Mouse (Mus musculus): ENCODE measurements around the gene Ssr3. TPM values are rescaled to one million over a fixed set of nuclear protein-coding genes. Genes with fewer than 3 reads are reported as not detected.

Ssr3 gene
- polyA plus RNA-seq, 1 experiment from 2014 or later = 308 TPM

- 0 out of 2 replicates have a peak, but pooled peaks have one; percentile 35 for ATAC-seq (ENCODE audit: insufficient number of reproducible peaks, low FRiP score, low TSS enrichment, low read depth)
- Histone ChIP-seq H3K4me3 (ENCODE audit: low read depth, low read length) (no peak overlapping the region), H3K36me3 (ENCODE audit: control insufficient read depth, insufficient read depth, low read length) (no peaks in the 10 kb centered on the region), H3K27me3 (ENCODE audit: control insufficient read depth, insufficient read depth, low read length) (no peaks in the 10 kb centered on the region), H3K4me2 (ENCODE audit: low read depth, severe bottlenecking) (no peak overlapping the region), H3K9me3 (ENCODE audit: control insufficient read depth, low read length) (no peaks in the 10 kb centered on the region), H3K27ac (replicated peaks; ENCODE audit: low read depth, low read length) (no peak overlapping the region), H3K4me1 (ENCODE audit: control insufficient read depth, insufficient read depth, low read length) (no peaks in the 10 kb centered on the region), H3K9ac (ENCODE audit: low read length) (0 out of 2 replicates have a peak overlapping the region, but pooled peaks have one; percentile 12)
- 51% methylated on average over 4 of the region's 4 CpGs for WGBS
- no peak for DNase-seq (ENCODE audit: low spot score)
Observed at GRCm38 (mm10) chr3:65352278-65353127, 39.9 kb downstream of the Ssr3 start.

DNA sequence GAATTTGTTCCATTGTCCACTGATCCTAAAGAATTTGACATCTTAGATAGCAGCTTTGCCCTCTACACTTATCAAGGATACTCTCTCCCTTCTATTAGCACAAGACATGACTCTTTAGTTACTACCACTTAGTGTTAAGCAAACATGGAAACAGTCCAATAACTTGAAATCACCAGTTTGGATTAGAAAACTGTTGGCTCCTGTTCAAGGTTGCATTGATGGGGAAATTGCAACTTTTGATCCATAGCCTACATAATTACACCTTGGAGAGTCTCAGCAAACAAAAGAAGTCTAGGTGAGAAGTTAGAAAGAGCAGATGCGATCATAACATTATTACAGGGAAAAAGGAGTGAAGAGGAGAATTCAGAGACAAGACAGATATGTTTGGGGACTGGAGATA is 46.2 kb downstream of the Ssr3 start:
- no peak overlapping the region for H3K4me2 ChIP-seq (ENCODE audit: low read depth, severe bottlenecking)
- no peak overlapping the region for H3K9ac ChIP-seq (ENCODE audit: low read length)
- H3K4me3 ChIP-seq (ENCODE audit: low read depth, low read length) = no peak overlapping the region
- no peak overlapping the region for H3K27ac ChIP-seq (replicated peaks; ENCODE audit: low read depth, low read length)
- no peaks in the 10 kb centered on the region for H3K27me3 ChIP-seq (ENCODE audit: control insufficient read depth, insufficient read depth, low read length)
- DNase-seq (ENCODE audit: low spot score) (no peak), ATAC-seq (ENCODE audit: insufficient number of reproducible peaks, low FRiP score, low TSS enrichment, low read depth) (no peak)
- WGBS = 97% methylated on average over 1 of the region's 1 CpGs
- H3K36me3 ChIP-seq (ENCODE audit: control insufficient read depth, insufficient read depth, low read length) = no peaks in the 10 kb centered on the region
- no peaks in the 10 kb centered on the region for H3K4me1 ChIP-seq (ENCODE audit: control insufficient read depth, insufficient read depth, low read length)
- H3K9me3 ChIP-seq (ENCODE audit: control insufficient read depth, low read length) = no peaks in the 10 kb centered on the region

- WGBS = 74% methylated on average over 5 of the region's 5 CpGs
- Histone ChIP-seq H3K27me3 (ENCODE audit: control insufficient read depth, insufficient read depth, low read length) (no peaks in the 10 kb centered on the region), H3K9me3 (ENCODE audit: control insufficient read depth, low read length) (no peaks in the 10 kb centered on the region), H3K9ac (ENCODE audit: low read length) (no peak overlapping the region), H3K4me1 (ENCODE audit: control insufficient read depth, insufficient read depth, low read length) (no peaks in the 10 kb centered on the region), H3K4me2 (ENCODE audit: low read depth, severe bottlenecking) (no peak overlapping the region), H3K4me3 (ENCODE audit: low read depth, low read length) (no peak overlapping the region), H3K36me3 (ENCODE audit: control insufficient read depth, insufficient read depth, low read length) (no peaks in the 10 kb centered on the region), H3K27ac (replicated peaks; ENCODE audit: low read depth, low read length) (no peak overlapping the region)
- DNase-seq (ENCODE audit: low spot score) = no peak
- ATAC-seq (ENCODE audit: insufficient number of reproducible peaks, low FRiP score, low TSS enrichment, low read depth) = no peak
Observed at GRCm38 (mm10) chr3:65340173-65340951, 52.1 kb downstream of the Ssr3 start.

DNA sequence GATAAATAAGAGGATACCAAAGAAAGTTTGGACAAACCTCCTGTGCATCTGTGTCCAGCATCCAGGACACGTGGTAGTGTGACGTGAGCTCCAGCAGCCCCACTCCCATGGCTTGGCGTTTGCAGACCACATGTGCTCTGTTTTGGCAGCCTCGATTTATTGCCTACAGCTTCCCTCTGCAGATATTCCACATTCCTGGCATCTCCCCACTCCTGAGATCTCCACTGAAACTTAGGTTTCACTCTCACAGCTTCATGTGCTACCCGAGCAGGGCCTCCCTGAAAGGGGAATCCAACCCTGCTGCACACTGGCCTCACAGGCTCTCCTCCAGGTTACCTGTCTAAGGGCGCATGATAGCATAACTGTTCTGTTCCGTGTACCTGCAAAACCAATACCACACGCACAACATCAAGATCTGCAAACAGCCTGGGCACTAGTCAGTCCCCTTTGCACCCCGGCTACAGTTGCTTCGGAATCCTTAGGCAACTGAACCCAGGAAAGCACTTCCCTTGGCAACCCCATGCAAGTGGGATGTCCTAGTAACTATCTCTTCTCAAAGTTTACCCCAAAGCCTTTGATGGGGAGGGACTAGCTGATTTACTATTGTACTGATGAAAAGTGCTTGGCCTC is 54.5 kb downstream of the Ssr3 start:
- Histone ChIP-seq H3K36me3 (ENCODE audit: control insufficient read depth, insufficient read depth, low read length) (no peaks in the 10 kb centered on the region), H3K27me3 (ENCODE audit: control insufficient read depth, insufficient read depth, low read length) (no peaks in the 10 kb centered on the region), H3K4me3 (ENCODE audit: low read depth, low read length) (no peak overlapping the region), H3K27ac (replicated peaks; ENCODE audit: low read depth, low read length) (no peak overlapping the region), H3K4me1 (ENCODE audit: control insufficient read depth, insufficient read depth, low read length) (no peaks in the 10 kb centered on the region), H3K9ac (ENCODE audit: low read length) (no peak overlapping the region), H3K4me2 (ENCODE audit: low read depth, severe bottlenecking) (no peak overlapping the region), H3K9me3 (ENCODE audit: control insufficient read depth, low read length) (no peaks in the 10 kb centered on the region)
- 61% methylated on average over 10 of the region's 10 CpGs for WGBS
- peak; percentile 65; the same call in 1 of the 2 replicates for ATAC-seq (ENCODE audit: insufficient number of reproducible peaks, low FRiP score, low TSS enrichment, low read depth)
- peak; percentile 29 for DNase-seq (ENCODE audit: low spot score)

Other genes with a start within 250 kb of the Ssr3 start
- gene Tiparp, start 135.8 kb upstream of the Ssr3 start, polyA plus RNA-seq (2014; fragmentation: Nextera tagmentation; extraction: Ambion mirVana) = 35.8 and 44.3 TPM in 2 replicates

Data from limb, embryonic 11.5 days (tissue).